In genomic region chr1:60293921-60294320, GRCm38 (mm10) we compare ENCODE assay signal across 16 mouse cellular contexts.
"Had no signal": no experiment of that assay in that cellular context is flagged by ENCODE, and none has a peak within 500 bp of the region (broad histone marks: within the 10 kb centered on the region; RNA-seq: fewer than 3 reads in every experiment).

No protein-coding gene starts in this region.

- H3K27ac ChIP-seq: neural tube, embryonic 12.5 days; neural tube, embryonic 13.5 days; neural tube, embryonic 15.5 days; stomach, embryonic 15.5 days; stomach, postnatal 0 days had no signal

- H3K9ac ChIP-seq: neural tube, embryonic 12.5 days; neural tube, embryonic 13.5 days; neural tube, embryonic 15.5 days; stomach, embryonic 15.5 days had no signal

- H3K27me3 ChIP-seq: neural tube, embryonic 12.5 days; neural tube, embryonic 13.5 days; neural tube, embryonic 15.5 days; stomach, embryonic 15.5 days had no signal

- H3K9me3 ChIP-seq: neural tube, embryonic 12.5 days; neural tube, embryonic 13.5 days; neural tube, embryonic 15.5 days; stomach, embryonic 15.5 days had no signal

- DNase-seq: retina, postnatal 1 day; right cerebral cortex, adult 18-20 months; right cerebral cortex, postnatal 14 days; right cerebral cortex, postnatal 25 days; right cerebral cortex, postnatal 4 days; spleen, adult 18-20 months; thymus, adult 18-20 months; thymus, adult 2 months; thymus, postnatal 14 days; thymus, postnatal 25 days; thymus, postnatal 4 days had no signal

- H3K4me3 ChIP-seq: neural tube, embryonic 12.5 days; neural tube, embryonic 13.5 days; neural tube, embryonic 15.5 days; stomach, embryonic 15.5 days had no signal

- H3K4me2 ChIP-seq: neural tube, embryonic 12.5 days; neural tube, embryonic 13.5 days; neural tube, embryonic 15.5 days; stomach, embryonic 15.5 days had no signal

- H3K4me1 ChIP-seq: neural tube, embryonic 12.5 days; neural tube, embryonic 13.5 days; neural tube, embryonic 15.5 days; stomach, embryonic 15.5 days had no signal
